Comparison of ENCODE assay signal across 8 mouse cellular contexts in the genomic region with DNA sequence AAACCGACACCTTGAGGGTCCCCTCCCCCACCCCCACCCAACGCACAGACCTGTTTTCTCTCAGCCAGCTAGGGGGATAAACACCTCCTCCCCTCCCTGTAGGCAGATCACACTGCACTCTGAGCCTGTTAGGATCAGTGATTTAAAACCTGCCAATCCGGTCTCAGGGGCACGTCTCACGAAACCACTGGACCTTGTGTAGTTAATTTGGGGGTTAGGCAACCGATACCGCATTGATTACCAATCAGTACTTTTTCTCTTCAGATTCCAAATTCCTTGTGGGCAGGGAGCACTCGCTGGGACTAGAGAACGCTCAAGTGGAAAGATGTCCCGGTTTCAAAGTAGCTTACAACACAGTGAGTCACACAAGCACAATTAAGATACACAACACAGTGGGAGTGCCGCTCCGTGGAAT.
A peak's percentile ranks its signal among the peaks of the same experiment; 100 is the strongest.
DNase-seq lines count a peak whose midpoint lies in the region; ATAC-seq lines count a peak whose summit lies in the region.

No protein-coding gene starts in this region.

- no peaks in the 10 kb centered on the region for H3K4me1 ChIP-seq in kidney, embryonic 14.5 days (ENCODE audit: control insufficient read depth, insufficient read depth, low read length)
- peaks cover 31% of the 10 kb centered on the region for H3K4me1 ChIP-seq in hindbrain, embryonic 13.5 days (replicated peaks)
- H3K4me1 ChIP-seq in midbrain, embryonic 15.5 days: peaks cover 28% of the 10 kb centered on the region

- peak; percentile 38 for ATAC-seq in kidney, embryonic 14.5 days (ENCODE audit: low FRiP score, low TSS enrichment)
- peak; percentile 33; the same call in 1 of the 2 replicates for ATAC-seq in hindbrain, embryonic 13.5 days (ENCODE audit: low FRiP score)
- no peak; the same call in 1 of the 2 replicates for ATAC-seq in midbrain, embryonic 15.5 days (replicated peaks)

- H3K4me3 ChIP-seq in kidney, embryonic 14.5 days (ENCODE audit: low read length): peak overlapping the region; percentile 78
- H3K4me3 ChIP-seq in hindbrain, embryonic 13.5 days: peak overlapping the region; percentile 71
- H3K4me3 ChIP-seq in midbrain, embryonic 15.5 days: peak overlapping the region; percentile 86

- H3K27me3 ChIP-seq in kidney, embryonic 14.5 days (ENCODE audit: control insufficient read depth, insufficient read depth, low read length): peaks cover 25% of the 10 kb centered on the region
- H3K27me3 ChIP-seq in hindbrain, embryonic 13.5 days: peaks cover 23% of the 10 kb centered on the region
- 0 out of 2 replicates have a peak, but pooled peaks cover 4% of the 10 kb centered on the region for H3K27me3 ChIP-seq in midbrain, embryonic 15.5 days (replicated peaks)

- no peak for DNase-seq in kidney, adult 8-10 months
- peak; percentile 64 for DNase-seq in brain, adult 2 months (ENCODE audit: low read depth, low spot score)
- DNase-seq in urinary bladder, postnatal 4 days (ENCODE audit: low spot score in 2 of 2): no peak
- DNase-seq in cerebellum, adult 11-12 months: no peak
- DNase-seq in testis, postnatal 10 days (ENCODE audit: low spot score): no peak

- H3K4me2 ChIP-seq in kidney, embryonic 14.5 days (replicated peaks; ENCODE audit: low read depth, low read length): peak overlapping the region; percentile 98
- H3K4me2 ChIP-seq in hindbrain, embryonic 13.5 days: peak overlapping the region; percentile 93
- H3K4me2 ChIP-seq in midbrain, embryonic 15.5 days: peak overlapping the region; percentile 98

- WGBS in kidney, embryonic 14.5 days: 1% methylated on average over 12 of the region's 12 CpGs
- 2% methylated on average over 12 of the region's 12 CpGs for WGBS in hindbrain, embryonic 13.5 days
- WGBS in midbrain, embryonic 15.5 days: under 1% methylated on average over 12 of the region's 12 CpGs

- H3K9me3 ChIP-seq in kidney, embryonic 14.5 days (ENCODE audit: control insufficient read depth, low read length): no peaks in the 10 kb centered on the region
- no peaks in the 10 kb centered on the region for H3K9me3 ChIP-seq in hindbrain, embryonic 13.5 days
- no peaks in the 10 kb centered on the region for H3K9me3 ChIP-seq in midbrain, embryonic 15.5 days

- H3K9ac ChIP-seq in kidney, embryonic 14.5 days (ENCODE audit: low read depth, low read length): peak overlapping the region; percentile 72; the same call in 1 of the 2 replicates
- peak overlapping the region; percentile 83; the same call in 1 of the 2 replicates for H3K9ac ChIP-seq in hindbrain, embryonic 13.5 days
- H3K9ac ChIP-seq in midbrain, embryonic 15.5 days: peak overlapping the region; percentile 77

- H3K27ac ChIP-seq in kidney, embryonic 14.5 days (ENCODE audit: low read depth, low read length): no peak overlapping the region
- no peak overlapping the region for H3K27ac ChIP-seq in hindbrain, embryonic 13.5 days
- no peak overlapping the region for H3K27ac ChIP-seq in midbrain, embryonic 15.5 days

- H3K36me3 ChIP-seq in kidney, embryonic 14.5 days (ENCODE audit: control insufficient read depth, insufficient read depth, low read length): no peaks in the 10 kb centered on the region
- H3K36me3 ChIP-seq in hindbrain, embryonic 13.5 days: no peaks in the 10 kb centered on the region
- no peaks in the 10 kb centered on the region for H3K36me3 ChIP-seq in midbrain, embryonic 15.5 days (replicated peaks)
